Mouse (Mus musculus) MEL-GATA-1-ER (cell line): ENCODE measurements around the gene Paxx.

Experiments used
- DNase-seq: peaks from one replicate; pipeline ENCODE4 v3.0.0-alpha.2; 2012; ENCODE audit warnings: low read depth; ENCODE audit errors: extremely low read depth

Gene Paxx

GRCm38 (mm10) chr2:25482969-25483368, 22.1 kb upstream of the Paxx start:
- no peak for DNase-seq

- DNase-seq = no peak
These were observed 19.6 kb upstream of the Paxx start for GRCm38 (mm10) chr2:25480541-25480940.

- DNase-seq = no peak
These were observed 18.8 kb upstream of the Paxx start for GRCm38 (mm10) chr2:25479551-25480311.

- no peak for DNase-seq
These were observed 17.2 kb upstream of the Paxx start for GRCm38 (mm10) chr2:25477967-25478675.

GRCm38 (mm10) chr2:25477541-25477940, 16.6 kb upstream of the Paxx start:
- DNase-seq = no peak

GRCm38 (mm10) chr2:25472550-25472949, 11.7 kb upstream of the Paxx start:
- DNase-seq = no peak

GRCm38 (mm10) chr2:25469969-25470368, 9.1 kb upstream of the Paxx start, which contains the start of gene Ptgds:
Ptgds (minus strand) TSS chr2:25470046.
- no peak for DNase-seq

GRCm38 (mm10) chr2:25468962-25469915, 8.3 kb upstream of the Paxx start:
- no peak for DNase-seq

- DNase-seq = no peak
These were observed 6.9 kb upstream of the Paxx start for GRCm38 (mm10) chr2:25467606-25468303.

GRCm38 (mm10) chr2:25465816-25466635, 5.1 kb upstream of the Paxx start:
- DNase-seq = no peak

GRCm38 (mm10) chr2:25465256-25465655, 4.4 kb upstream of the Paxx start:
- no peak for DNase-seq

GRCm38 (mm10) chr2:25463630-25464029, 2.7 kb upstream of the Paxx start:
- no peak for DNase-seq

- DNase-seq = no peak
These were observed 513 bp upstream of the Paxx start for GRCm38 (mm10) chr2:25461407-25461806.

GRCm38 (mm10) chr2:25460135-25460534, 759 bp downstream of the Paxx start:
- peak; percentile 23 for DNase-seq

- DNase-seq = no peak
These were observed 2.0 kb downstream of the Paxx start for GRCm38 (mm10) chr2:25458911-25459310.

- DNase-seq = no peak
These were observed 3.6 kb downstream of the Paxx start for GRCm38 (mm10) chr2:25457022-25457896.

GRCm38 (mm10) chr2:25456205-25456953, 4.5 kb downstream of the Paxx start, which contains the start of gene Clic3:
Clic3 (plus strand) TSS chr2:25456838.
- DNase-seq = no peak

- DNase-seq = no peak
These were observed 7.9 kb downstream of the Paxx start for GRCm38 (mm10) chr2:25452951-25453350.
